Mouse (Mus musculus): ENCODE results near the gene Apoc2. TPM values are rescaled to one million over a fixed set of nuclear protein-coding genes. Genes with fewer than 3 reads are reported as not detected.
A peak's percentile ranks its signal among the peaks of the same experiment; 100 is the strongest.
"Not testable (repeated sequence)": the region's sequence is repeated elsewhere in the genome, so short reads cannot be mapped to it uniquely, and the experiment has no call there.

Apoc2 gene
- total RNA-seq, 2 experiments from 2014 or later = not detected

DNA sequence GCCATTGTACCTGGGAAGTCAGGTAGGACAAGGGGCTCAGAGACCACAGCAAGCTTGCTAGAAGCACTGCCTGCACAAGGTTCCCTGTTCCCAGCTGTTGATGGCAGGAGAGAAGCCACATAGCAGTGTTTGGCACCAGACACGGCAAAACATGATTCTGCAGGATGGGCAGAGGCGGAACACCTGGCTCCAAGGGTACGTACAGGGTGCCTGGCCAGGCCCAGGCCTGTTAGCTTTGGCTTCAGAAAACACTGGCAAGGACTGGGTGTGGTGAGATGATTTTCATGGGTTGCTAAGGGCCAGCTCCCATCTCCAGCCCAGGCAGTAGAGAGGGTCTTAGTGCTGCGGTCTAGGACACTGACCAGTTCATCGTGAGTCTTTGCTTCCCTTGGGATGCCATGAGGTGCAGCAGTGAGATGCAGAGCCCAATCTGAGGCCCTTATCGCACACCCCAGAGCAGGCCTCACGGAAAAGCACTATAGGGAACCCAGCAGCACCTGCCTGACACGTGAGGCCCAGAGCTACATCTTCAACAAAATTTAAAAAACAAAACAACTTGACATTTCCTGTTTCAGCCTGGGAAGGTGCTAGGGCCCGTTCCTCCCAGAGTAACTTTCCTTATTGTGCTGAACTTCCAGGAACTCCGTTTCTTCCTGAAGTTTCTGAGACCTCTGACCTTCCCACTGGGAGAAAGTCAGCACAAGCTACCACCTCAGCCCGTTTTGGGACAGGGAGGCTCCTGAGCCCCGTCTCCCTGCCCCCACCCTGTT, 22.7 kb upstream of the Apoc2 start:
- DNase-seq (ENCODE audit: extremely low spot score in 1 of 2, low spot score in 1 of 2) = no peak

DNA sequence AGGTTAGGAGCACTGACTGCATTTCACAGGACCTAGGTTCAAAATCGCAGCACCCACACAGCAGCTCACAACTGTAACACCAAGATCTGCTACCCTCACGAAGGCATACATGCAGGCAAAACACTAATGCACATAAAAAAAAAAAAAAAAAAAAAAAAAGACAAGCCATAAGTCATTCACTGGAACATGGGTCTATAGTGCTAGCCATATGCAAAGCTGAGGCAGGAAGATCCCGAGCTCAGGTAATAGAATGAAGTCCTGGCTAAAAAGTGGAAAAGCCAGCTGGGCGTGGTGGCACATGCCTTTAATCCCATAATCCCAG, 22.0 kb upstream of the Apoc2 start:
- no peak for DNase-seq (ENCODE audit: extremely low spot score in 1 of 2, low spot score in 1 of 2)

DNA sequence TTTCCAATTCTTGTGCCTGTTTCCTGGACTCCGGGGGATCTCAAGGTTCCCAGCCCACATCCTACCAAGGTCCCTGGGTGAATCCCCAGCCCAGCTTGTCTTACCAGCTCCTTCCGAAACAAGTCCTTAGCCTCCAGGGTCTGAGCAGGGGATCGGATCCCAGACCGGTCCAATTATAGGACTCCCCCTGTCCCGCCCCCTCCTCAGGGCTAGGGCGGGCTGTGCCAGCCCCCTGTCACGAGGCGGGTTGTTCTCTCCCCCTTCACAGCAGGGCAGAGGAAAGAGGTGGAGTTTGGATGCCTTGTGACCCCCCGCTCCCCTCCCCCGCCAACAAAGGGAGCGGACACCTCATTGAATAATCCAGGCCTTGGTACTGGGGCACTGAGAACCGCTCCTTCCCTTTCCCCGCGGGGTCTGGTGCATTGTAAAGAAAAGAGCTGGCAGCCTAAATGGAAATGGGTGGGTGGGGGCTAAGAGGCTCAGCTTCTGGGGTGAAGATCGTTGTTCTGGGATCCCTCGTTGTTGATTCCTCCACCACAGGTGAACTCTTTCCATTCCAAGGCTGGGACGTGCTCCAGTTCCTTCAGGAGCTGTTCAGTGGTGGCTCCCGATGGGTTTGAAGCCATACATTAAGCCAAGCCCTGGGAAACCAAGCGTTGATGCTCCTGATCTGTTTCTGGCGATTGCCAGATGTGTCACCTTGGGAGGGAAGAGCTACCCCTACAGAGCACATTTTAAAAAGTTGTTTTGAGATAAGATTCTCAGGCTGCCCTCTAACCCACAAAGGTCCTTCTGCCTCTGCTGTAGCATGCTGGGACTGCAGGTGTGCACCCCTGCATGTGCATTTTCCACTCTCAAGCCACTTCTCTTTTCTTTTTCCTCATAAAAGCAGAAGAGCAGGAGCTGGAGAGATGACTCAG, 21.4 kb upstream of the Apoc2 start, which contains the start of gene Apoe:
Apoe (minus strand) TSS at position 282 of the 920 bp plus-strand sequence.
- peak in 1 of 2 experiments; percentile 38 for DNase-seq (ENCODE audit: extremely low spot score in 1 of 2, low spot score in 1 of 2)

DNA sequence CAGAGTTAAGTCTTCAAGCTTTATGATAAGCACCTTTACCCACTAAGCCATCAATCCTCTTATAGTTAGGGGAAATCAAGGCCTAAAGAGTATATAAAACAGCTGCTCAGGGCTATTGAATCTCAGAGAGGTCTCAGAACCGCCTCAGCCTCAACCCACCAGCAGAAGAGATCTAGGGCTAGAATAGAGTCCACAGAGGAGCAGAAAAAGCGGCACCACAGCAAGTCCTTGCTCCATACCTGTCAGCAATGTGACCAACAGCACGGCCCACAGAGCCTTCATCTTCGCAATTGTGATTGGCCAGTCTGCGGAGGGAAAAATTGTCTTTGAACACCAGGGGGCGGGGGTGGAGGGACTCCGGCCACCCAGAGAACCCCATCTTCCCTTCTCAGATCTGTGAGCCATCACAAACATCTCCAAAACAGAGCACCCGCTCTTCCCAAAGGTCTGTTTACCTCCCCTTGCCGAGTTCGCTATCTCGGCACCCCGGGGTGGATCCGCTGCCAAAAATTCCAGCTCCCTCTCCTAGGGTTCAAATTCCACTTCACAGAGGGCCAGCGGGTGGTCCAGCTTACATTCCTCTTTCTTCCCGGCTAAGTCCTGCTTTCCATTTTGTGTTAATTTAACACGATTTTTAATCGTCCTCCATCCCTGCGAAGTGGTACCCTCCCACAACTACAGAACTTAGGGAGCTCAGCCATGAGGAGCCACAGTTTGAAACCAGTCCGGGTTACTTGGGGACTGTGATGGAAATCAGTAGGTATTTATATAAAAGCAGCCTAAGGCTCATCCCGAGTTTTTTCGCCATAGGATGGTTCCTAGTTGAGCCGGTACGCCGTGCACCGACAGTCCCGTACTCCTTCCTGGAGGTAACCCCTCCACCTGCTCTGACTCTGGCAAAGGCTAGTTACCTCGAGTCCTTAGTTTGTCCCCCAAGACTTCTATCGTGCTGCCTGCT, 20.5 kb upstream of the Apoc2 start:
- no peak for DNase-seq (ENCODE audit: extremely low spot score in 1 of 2, low spot score in 1 of 2)

DNA sequence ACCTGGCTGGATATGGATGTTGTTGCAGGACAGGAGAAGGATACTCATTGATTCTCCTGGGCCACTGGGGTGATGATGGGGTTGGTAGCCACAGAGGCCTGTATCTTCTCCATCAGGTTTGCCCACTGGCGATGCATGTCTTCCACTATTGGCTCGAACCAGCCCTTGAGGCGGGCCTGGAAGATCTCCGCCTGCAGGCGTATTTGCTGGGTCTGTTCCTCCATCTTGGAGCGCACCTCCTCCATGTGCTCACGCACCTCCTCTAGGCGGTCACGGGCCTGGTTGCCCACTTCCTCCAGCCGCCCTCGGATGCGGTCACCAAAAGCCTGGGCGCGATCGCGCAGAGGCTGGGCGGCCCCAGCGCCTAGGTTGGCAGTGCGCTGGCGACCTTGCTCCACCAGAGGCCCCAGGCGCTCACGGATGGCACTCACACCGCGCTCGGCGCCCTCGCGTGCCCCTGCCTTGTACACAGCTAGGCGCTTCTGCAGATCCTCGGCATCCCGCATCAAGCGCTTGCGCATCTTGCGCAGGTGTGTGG, 18.7 kb upstream of the Apoc2 start:
- DNase-seq (ENCODE audit: extremely low spot score in 1 of 2, low spot score in 1 of 2) = no peak

DNA sequence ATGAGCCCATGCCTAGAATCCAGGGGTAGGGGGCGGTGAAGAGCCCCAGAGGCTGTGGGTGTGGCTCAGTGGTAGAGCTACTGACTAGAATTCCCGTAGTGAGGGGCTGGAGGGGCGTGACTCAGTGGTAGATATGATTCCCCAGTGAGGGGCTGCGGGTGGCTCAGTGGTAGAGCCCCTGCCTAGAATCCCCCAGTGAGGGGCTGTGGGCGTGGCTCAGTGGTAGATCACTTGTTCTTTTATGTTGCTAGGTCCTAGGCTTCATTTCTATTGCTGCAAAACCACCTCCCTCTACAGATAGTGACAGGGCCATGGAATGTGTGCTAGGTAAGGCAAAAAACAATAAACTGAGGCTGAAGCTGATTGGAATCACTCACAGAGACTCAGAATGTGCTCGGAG, 18.1 kb upstream of the Apoc2 start:
- no peak for DNase-seq (ENCODE audit: extremely low spot score in 1 of 2, low spot score in 1 of 2)

DNA sequence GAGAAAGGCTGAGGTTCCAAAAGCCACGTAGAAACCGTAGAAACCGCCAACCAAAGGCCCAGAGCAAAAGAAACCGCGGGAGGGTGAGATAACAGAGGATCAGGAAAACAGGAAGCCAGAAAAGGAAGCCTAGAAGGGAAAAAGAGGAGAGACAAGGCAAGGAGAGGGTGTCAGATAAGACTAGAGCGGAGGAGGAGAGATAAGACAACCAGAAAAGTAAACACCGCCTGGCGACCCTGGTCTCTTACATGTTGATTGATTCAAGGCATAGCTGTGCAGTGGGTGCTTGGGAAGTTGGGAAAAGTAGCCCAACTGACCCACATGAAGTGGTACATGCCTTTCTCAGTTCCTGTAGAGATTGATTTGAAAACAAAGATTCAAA, 17.5 kb upstream of the Apoc2 start:
- DNase-seq (ENCODE audit: extremely low spot score in 1 of 2, low spot score in 1 of 2) = no peak

DNA sequence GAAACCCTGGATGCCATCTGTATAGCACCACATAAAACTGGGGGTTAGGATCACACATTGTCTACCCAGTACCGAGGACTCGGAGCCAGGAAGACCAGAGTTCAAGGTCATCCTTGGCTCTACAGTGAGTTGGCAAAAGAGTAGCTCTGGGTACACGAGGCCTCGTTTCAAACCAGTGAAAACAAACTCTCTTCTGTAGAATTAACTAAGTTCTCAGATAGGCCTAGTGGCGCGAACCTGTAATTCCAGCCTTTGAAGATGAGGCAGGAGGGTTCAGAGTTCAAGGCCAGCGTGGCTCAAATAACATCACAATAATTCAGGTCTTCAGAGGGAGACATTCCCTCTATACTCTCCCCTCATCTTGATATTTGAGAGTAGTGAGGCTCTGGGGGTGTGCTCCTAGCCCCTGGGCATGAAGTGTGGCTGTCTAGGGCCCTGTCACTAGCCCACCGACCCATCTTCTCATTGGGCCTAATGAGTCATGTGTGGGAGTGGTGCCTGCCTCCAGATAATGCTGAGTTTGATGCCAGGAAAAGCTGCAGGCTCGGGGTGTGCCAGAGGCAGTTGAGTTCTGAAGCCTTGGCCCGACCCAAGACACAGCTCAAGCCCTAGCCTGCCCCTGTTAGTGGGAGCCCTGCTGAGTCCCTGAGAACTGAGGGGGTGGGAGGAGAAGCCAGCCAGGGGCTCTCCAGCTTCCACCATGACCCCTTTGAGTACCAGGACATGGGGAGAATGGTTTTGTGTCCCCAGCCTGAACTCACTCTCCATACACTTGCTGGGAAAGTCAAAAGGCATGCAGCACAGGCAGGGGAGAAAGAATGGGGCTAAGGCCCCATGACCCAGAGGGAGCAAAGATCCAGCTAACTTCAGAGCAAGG, 16.8 kb upstream of the Apoc2 start:
- no peak for DNase-seq (ENCODE audit: extremely low spot score in 1 of 2, low spot score in 1 of 2)

DNA sequence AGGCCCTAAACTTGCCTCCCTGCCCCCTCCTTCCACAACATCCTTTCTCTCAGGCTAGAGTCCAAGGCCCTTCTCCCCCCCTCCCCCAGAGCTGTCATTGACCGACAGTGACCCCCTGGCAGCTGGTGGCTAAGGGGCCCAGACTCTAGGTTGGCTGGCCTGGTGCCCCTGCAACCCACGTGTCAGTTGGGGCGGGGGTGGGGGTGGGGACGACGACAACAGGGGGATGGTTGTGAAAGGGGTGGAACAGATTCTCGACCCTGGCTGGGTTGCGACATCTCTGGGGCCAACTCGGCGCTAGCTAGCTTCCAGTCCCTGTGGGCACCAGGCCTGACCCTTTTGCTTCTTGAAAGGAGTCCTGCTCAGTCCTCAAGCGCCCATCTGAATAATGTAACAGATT, 15.7 kb upstream of the Apoc2 start:
- no peak for DNase-seq (ENCODE audit: extremely low spot score in 1 of 2, low spot score in 1 of 2)

DNA sequence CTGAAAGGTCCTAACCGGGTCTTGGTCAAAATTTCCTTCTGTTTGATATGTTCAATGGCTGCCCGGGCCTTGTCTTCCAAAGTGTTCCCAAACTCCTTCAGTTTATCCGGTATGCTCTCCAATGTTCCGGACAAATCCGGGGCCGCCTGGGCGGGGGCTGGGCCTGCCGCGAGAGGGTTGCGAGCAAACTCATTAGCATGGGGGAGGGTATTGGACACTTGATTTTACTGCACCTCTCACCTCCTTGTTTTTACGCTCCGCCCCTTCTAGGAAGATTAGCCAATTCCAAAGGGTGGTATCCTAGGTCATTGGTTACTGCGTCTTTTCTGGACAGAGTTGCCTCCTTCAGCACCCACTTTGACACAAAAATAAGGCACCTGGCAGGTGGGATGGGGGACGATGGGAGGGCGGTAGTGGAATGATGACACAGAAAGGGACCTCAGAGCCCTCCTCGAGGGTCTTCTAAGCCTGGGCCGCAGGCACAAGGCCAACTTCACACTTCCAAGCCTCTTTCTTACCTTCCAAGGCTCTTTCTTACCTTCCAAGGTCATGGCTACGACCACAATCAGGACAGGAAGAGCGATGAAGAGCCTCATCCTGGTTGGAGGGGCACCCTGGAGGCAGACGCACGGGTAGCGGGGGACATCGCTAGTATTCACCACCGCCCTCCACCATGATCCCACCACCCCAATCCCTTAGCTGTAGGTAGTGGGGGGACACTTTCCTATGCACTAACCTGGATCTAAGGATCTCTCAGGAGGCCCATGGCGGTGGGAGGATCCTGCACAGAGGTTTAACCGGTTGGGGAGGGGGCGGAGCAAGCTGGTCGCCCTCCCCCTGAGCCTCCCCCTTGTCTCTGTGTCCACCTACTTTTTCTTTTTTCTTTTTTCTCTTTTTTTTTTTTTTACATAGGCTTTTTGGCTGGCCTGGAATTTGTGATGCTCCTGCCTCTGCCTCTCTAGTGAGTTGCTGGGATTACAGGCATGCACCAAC, 14.4 kb upstream of the Apoc2 start, which contains the start of gene Apoc1:
Apoc1 (minus strand) TSS at position 788 of the 993 bp plus-strand sequence.
- DNase-seq (ENCODE audit: extremely low spot score in 1 of 2, low spot score in 1 of 2) = no peak

DNA sequence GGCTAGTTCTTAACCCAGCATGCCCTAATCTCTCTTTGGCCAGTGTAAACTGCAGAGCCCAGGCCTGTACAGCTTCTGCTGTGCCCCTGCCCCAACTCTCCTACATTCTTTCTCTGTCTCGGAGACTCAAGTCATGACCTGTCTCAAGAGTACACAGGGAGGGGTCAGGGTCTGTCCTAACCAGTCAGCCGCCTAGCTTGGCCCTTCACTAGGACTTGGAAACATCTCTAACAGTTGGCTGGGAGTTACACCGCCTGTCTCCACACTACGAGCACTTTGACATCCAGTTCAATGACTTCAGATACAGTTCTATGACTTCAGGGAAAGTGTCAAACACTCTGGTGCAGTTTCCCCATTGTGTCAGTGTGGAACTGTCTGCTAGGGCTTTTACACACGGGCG, 13.7 kb upstream of the Apoc2 start:
- DNase-seq (ENCODE audit: extremely low spot score in 1 of 2, low spot score in 1 of 2) = no peak

DNA sequence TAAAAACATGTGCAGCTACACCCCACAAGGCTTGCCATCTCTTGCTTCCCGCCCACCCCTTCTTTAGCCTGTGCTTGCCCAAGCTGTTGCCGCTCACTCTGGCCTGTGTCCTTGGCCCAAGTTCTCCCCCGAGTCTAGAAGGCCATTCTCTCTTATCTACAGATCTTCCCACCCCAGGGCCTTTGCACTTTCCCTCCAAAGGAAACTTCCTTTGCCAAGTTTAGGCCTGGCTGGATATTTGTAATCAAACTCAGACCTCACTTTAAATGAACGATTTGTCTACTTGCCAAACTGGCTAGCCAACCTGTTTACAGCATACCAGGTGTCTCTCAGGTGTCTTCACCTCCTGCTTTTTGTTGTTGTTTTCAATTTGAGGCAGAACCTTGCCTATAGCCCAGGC, 13.1 kb upstream of the Apoc2 start:
- no peak for DNase-seq (ENCODE audit: extremely low spot score in 1 of 2, low spot score in 1 of 2)

DNA sequence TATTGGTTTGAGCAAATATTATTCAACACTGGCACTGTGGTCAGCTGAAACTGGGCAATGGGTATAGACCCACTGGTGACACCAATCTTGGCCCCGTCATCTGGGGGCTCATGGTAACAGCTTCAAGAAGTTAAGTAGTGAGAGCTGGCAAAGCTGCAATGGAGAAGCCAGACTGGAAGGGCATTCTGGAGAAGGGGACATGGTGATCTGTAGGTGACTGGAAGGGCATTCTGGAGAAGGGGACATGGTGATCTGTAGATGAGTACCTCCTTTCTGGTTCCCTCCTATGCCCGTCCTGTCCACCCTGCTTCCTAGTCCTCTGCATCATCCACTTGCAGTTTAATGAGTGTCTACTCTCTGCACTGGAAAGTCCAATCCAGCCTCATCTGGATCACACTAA, 10.9 kb upstream of the Apoc2 start:
- DNase-seq (ENCODE audit: extremely low spot score in 1 of 2, low spot score in 1 of 2) = no peak

DNA sequence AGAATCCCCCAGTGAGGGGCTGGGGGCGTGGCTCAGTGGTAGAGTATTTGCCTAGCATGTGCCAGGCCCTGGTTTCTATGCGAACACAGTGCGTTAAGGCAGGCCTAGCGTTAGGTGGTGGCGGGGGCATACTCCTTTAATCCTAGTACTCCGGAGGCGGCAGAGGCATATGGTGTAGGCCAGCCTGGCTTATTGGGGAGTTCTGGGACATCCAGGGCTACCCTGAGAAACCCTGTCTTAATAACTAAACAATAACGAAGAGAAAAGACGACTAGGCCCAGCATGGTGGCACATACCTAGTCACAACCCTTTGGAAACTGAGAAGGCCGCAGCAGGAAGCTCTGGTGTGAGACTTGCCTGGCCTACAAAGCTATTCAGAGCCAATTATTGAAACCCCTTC, 10.4 kb upstream of the Apoc2 start:
- DNase-seq (ENCODE audit: extremely low spot score in 1 of 2, low spot score in 1 of 2) = no peak

DNA sequence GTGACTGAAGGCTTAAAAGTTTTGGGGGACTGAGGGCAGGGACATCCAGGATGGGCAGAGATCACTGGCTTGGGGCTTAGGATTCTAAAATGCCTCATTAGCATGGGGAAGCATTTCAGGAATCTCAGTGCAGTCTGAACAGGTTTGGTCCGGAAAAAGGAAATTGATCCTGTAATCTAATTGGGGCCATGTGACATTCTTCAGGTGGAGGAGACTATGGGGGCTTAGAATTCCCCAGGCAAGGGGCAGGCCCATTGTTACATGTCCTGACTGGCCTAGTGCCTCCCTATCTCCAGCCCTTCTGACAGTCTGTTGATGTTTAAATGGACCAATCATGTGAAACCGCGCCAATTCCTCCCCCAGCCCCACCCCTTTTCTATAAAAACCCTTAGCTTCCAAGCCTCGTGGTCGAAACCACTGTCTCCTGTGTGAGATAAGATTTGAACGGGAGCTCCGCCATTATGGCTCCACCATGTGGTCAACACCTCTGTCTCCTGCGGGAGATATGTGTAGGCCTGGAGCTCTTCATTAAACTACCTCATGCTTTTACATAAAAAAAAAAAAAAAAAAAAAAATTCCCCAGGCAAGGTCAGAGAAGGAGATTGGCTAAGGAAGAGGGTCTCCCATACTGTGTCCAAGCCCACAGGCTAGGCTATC, 9.3 kb upstream of the Apoc2 start:
- DNase-seq (ENCODE audit: extremely low spot score in 1 of 2, low spot score in 1 of 2) = not testable (repeated sequence)

DNA sequence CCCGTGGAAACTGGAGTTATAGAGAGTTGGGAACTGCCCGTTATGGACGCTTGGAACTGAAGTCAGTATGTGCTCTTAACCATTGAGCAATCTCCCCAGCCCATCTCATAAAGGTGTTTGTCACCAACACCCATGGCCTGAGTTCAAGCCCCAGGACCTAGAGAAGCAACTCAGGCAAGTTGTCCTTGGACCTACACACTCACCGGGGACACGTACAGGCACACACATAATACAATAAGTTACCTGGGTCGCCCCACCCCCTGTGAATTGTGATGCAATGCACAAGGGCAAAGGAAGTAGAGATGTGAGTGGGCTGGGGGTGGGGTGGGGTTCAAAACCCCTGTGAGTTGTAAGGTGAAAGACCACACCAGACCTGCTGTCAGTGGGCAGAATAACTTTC, 8.8 kb upstream of the Apoc2 start:
- no peak for DNase-seq (ENCODE audit: extremely low spot score in 1 of 2, low spot score in 1 of 2)

DNA sequence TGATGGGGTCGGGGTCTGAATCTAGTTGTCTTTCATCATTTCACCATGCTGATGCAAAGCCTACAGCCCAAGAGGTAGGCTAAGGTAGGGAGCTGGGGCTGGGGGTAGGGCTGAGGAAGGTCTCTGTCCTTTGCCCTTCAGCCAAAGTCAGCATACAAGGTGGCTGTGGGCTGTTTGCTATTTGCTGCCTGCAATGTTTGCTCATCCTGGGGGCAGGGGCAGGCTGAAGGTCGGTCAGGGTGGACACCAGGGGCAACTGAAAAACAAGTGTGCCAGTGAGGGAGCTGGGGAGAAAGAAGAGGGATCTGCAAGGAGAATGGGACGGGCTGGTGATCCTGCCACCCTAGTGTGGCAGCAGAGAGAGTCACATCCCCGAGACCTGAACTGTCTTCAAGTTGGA, 7.6 kb upstream of the Apoc2 start:
- no peak for DNase-seq (ENCODE audit: extremely low spot score in 1 of 2, low spot score in 1 of 2)

DNA sequence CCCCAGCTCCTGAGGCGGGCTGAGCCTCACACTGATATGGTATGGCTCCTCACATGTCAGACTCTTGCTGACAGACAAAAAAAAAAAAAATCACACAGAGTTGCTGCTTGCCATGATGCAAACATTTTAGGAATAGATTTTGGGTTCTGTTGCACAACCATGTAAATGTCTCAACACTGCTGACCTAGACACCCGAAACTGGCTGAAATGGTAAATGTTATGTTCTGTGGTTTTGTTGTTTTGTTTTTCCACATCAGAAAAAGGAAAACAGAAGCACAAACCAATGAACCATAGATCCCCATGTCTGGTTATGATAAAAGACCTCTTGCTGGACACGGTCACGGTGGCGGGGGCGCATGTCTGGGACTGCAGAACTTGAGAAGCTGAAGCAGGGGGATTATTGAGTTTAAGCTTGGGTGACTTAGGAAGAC, 6.0 kb upstream of the Apoc2 start:
- no peak for DNase-seq (ENCODE audit: extremely low spot score in 1 of 2, low spot score in 1 of 2)

All from layer of hippocampus, postnatal 25 days (tissue).